Mouse (Mus musculus) heart, postnatal 14 days (tissue): ENCODE results near the gene Cebpzos. TPM values are rescaled to one million over a fixed set of nuclear protein-coding genes. Genes with fewer than 3 reads are reported as not detected.

ENCODE experiments used
- DNase-seq, 2 experiments: peaks; one replicate each; pipeline ENCODE4 v3.0.0; 2021 to 2022
- intact Hi-C: fragments of 180-260 bp; cut with DNase I; formaldehyde crosslinking; loops from one replicate; pipeline ENCODE4 v1.15.1; 2025
- total RNA-seq, 2 experiments: library from RNA; stranded (reverse); gene quantifications; 2 replicates each; pipeline ENCODE4 v1.2.3; 2021

Cebpzos gene
- total RNA-seq, 2 experiments from 2014 or later, result 46.0 to 47.5 TPM

- intact Hi-C loops, result loop anchor here (5.0 kb wide), 1 partner anchor 86 kb away; the partner anchor contains the start of gene Prkd3
- peak; percentile 95 to 98 for DNase-seq
Observed at GRCm38 (mm10) chr17:78936466-78937228, 20.3 kb downstream of the Cebpzos start, which contains the start of the genes Cebpz and Ndufaf7. Cebpz (minus strand) TSS chr17:78937066. Ndufaf7 (plus strand) TSS chr17:78937136.

GRCm38 (mm10) chr17:78937229-78937853 lies 21.0 kb downstream of the Cebpzos start:
- intact Hi-C loops, result loop anchor here (5.0 kb wide), 1 partner anchor 85 kb away; the partner anchor contains the start of gene Prkd3

GRCm38 (mm10) chr17:78938927-78939326 lies 22.6 kb downstream of the Cebpzos start:
- DNase-seq, result no peak
- intact Hi-C loops, result loop anchor here (5.0 kb wide), 1 partner anchor 83 kb away; the partner anchor contains the start of gene Prkd3

More at GRCm38 (mm10) chr17:78937229-78937853, 21.0 kb downstream of the Cebpzos start:
- no peak for DNase-seq

- DNase-seq, result no peak
- intact Hi-C loops, result no loop called here
Observed at GRCm38 (mm10) chr17:78942579-78942978, 26.3 kb downstream of the Cebpzos start.

- intact Hi-C loops, result no loop called here
- DNase-seq, result no peak
Observed at GRCm38 (mm10) chr17:78951225-78951624, 34.9 kb downstream of the Cebpzos start.

GRCm38 (mm10) chr17:78952070-78952469 lies 35.8 kb downstream of the Cebpzos start:
- intact Hi-C loops, result no loop called here
- DNase-seq, result no peak

GRCm38 (mm10) chr17:78953240-78953639 lies 36.9 kb downstream of the Cebpzos start:
- DNase-seq, result no peak
- intact Hi-C loops, result no loop called here

GRCm38 (mm10) chr17:78959473-78959872 lies 43.2 kb downstream of the Cebpzos start:
- intact Hi-C loops, result no loop called here
- no peak for DNase-seq

GRCm38 (mm10) chr17:78964387-78964786 lies 48.1 kb downstream of the Cebpzos start:
- intact Hi-C loops, result no loop called here
- no peak for DNase-seq

- DNase-seq, result no peak
- intact Hi-C loops, result no loop called here
Observed at GRCm38 (mm10) chr17:78966092-78966883, 50.0 kb downstream of the Cebpzos start.

- intact Hi-C loops, result no loop called here
- no peak for DNase-seq
Observed at GRCm38 (mm10) chr17:78968500-78968899, 52.2 kb downstream of the Cebpzos start.

Other genes starting within 250 kb of the Cebpzos start
- gene Strn, start 179.3 kb upstream of the Cebpzos start, total RNA-seq, result 10 to 100 TPM; 30.1 to 32.2 TPM
- gene Heatr5b, start 81.1 kb upstream of the Cebpzos start, total RNA-seq, result 10 to 100 TPM; 32.5 to 36.3 TPM
- gene Gpatch11, start 80.9 kb upstream of the Cebpzos start, total RNA-seq, result 10 to 100 TPM; 22.9 to 25.8 TPM
- 10 to 100 TPM in 1 of 2 experiments, 1 to 10 TPM in 1; 8.7 to 10.4 TPM for gene Eif2ak2, start 33.9 kb upstream of the Cebpzos start, total RNA-seq
- not detected for gene Sult6b1, start 9.5 kb upstream of the Cebpzos start, total RNA-seq
- 10 to 100 TPM; 18.0 TPM for gene Cebpz, start 20.6 kb downstream of the Cebpzos start, total RNA-seq
- gene Ndufaf7, start 20.6 kb downstream of the Cebpzos start, total RNA-seq, result 10 to 100 TPM; 48.4 to 49.2 TPM
- gene Prkd3, start 104.3 kb downstream of the Cebpzos start, total RNA-seq, result 10 to 100 TPM; 22.9 to 23.8 TPM
- 1 to 10 TPM; 8.9 to 9.3 TPM for gene Qpct, start 135.4 kb downstream of the Cebpzos start, total RNA-seq